Mouse (Mus musculus): ENCODE data around the gene Nudt6. TPM values are rescaled to one million over a fixed set of nuclear protein-coding genes. Genes with fewer than 3 reads are reported as not detected.

Gene Nudt6
- polyA plus RNA-seq, 1 experiment from 2014 or later = 3.5 TPM

DNA sequence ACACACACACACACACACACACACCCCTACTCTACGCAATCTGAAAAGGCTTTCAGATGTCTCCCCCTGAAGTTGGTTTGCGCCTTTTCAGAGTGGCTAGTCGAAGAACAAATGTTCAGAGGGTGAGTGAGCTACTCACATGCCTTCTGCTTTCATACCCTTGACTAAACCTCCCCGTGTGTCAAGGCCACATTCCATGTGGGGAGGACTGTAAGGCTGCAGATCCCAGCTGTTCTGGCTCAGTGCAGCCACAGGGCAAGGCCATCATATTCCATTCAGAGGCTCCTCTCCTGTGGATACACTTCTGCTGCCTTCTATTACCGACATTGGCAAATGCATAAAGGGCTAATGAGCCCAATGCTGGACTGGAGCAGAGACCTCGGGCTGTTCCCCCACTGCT, 41.6 kb downstream of the Nudt6 start:
- Histone ChIP-seq H3K4me2 (ENCODE audit: low read depth, severe bottlenecking) (no peak overlapping the region), H3K36me3 (ENCODE audit: control insufficient read depth, insufficient read depth, low read length) (no peaks in the 10 kb centered on the region), H3K27ac (replicated peaks; ENCODE audit: low read depth, low read length) (no peak overlapping the region), H3K27me3 (ENCODE audit: control insufficient read depth, insufficient read depth, low read length) (no peaks in the 10 kb centered on the region), H3K4me1 (ENCODE audit: control insufficient read depth, insufficient read depth, low read length) (peaks cover 3% of the 10 kb centered on the region), H3K9me3 (ENCODE audit: control insufficient read depth, low read length) (no peaks in the 10 kb centered on the region), H3K4me3 (ENCODE audit: low read depth, low read length) (no peak overlapping the region), H3K9ac (ENCODE audit: low read length) (no peak overlapping the region)
- ATAC-seq (ENCODE audit: insufficient number of reproducible peaks, low FRiP score, low TSS enrichment, low read depth) = no peak
- WGBS = 76% methylated on average over 6 of the region's 6 CpGs
- DNase-seq (ENCODE audit: low spot score) = no peak

- Histone ChIP-seq H3K4me1 (ENCODE audit: control insufficient read depth, insufficient read depth, low read length) (peaks cover 3% of the 10 kb centered on the region; the same call in 1 of the 2 replicates), H3K9me3 (ENCODE audit: control insufficient read depth, low read length) (no peaks in the 10 kb centered on the region), H3K4me2 (ENCODE audit: low read depth, severe bottlenecking) (no peak overlapping the region), H3K36me3 (ENCODE audit: control insufficient read depth, insufficient read depth, low read length) (no peaks in the 10 kb centered on the region), H3K4me3 (ENCODE audit: low read depth, low read length) (no peak overlapping the region), H3K27ac (replicated peaks; ENCODE audit: low read depth, low read length) (no peak overlapping the region), H3K9ac (ENCODE audit: low read length) (no peak overlapping the region), H3K27me3 (ENCODE audit: control insufficient read depth, insufficient read depth, low read length) (no peaks in the 10 kb centered on the region)
- DNase-seq (ENCODE audit: low spot score) (no peak), ATAC-seq (ENCODE audit: insufficient number of reproducible peaks, low FRiP score, low TSS enrichment, low read depth) (no peak)
- 79% methylated on average over 6 of the region's 6 CpGs for WGBS
Observed at GRCm38 (mm10) chr3:37377926-37378325, 42.1 kb downstream of the Nudt6 start.

DNA sequence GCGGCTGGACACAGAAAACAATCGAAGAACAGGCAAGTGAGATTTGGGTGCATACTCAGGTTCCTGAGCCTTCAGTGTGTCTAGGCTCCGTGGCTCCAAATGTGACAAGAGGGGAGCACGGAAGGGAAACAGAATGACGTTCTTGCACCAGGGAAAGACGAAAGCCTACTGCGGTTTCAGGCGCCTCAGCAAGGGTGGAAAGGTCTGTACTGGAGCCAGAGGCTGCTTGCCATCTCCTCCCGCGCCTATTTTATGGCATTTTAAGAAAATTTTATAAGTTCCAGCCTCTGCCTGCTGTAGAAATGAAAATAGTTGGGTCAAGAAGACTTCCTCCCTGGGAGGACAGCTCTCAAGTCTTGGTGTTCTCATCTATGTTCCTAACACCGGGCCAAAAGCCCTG, 46.3 kb downstream of the Nudt6 start:
- H3K9me3 ChIP-seq (ENCODE audit: control insufficient read depth, low read length) = no peaks in the 10 kb centered on the region
- H3K27me3 ChIP-seq (ENCODE audit: control insufficient read depth, insufficient read depth, low read length) = no peaks in the 10 kb centered on the region
- 92% methylated on average over 11 of the region's 11 CpGs for WGBS
- no peak overlapping the region for H3K9ac ChIP-seq (ENCODE audit: low read length)
- no peak overlapping the region for H3K4me2 ChIP-seq (ENCODE audit: low read depth, severe bottlenecking)
- no peaks in the 10 kb centered on the region for H3K4me1 ChIP-seq (ENCODE audit: control insufficient read depth, insufficient read depth, low read length)
- no peak overlapping the region for H3K27ac ChIP-seq (replicated peaks; ENCODE audit: low read depth, low read length)
- no peaks in the 10 kb centered on the region for H3K36me3 ChIP-seq (ENCODE audit: control insufficient read depth, insufficient read depth, low read length)
- H3K4me3 ChIP-seq (ENCODE audit: low read depth, low read length) = no peak overlapping the region
- no peak for DNase-seq (ENCODE audit: low spot score)
- ATAC-seq (ENCODE audit: insufficient number of reproducible peaks, low FRiP score, low TSS enrichment, low read depth) = no peak

GRCm38 (mm10) chr3:37370407-37370806, 49.6 kb downstream of the Nudt6 start:
- Histone ChIP-seq H3K27ac (replicated peaks; ENCODE audit: low read depth, low read length) (no peak overlapping the region), H3K4me2 (ENCODE audit: low read depth, severe bottlenecking) (no peak overlapping the region), H3K36me3 (ENCODE audit: control insufficient read depth, insufficient read depth, low read length) (no peaks in the 10 kb centered on the region), H3K9me3 (ENCODE audit: control insufficient read depth, low read length) (no peaks in the 10 kb centered on the region), H3K9ac (ENCODE audit: low read length) (no peak overlapping the region), H3K4me3 (ENCODE audit: low read depth, low read length) (no peak overlapping the region), H3K4me1 (ENCODE audit: control insufficient read depth, insufficient read depth, low read length) (no peaks in the 10 kb centered on the region), H3K27me3 (ENCODE audit: control insufficient read depth, insufficient read depth, low read length) (no peaks in the 10 kb centered on the region)
- DNase-seq (ENCODE audit: low spot score) = no peak
- ATAC-seq (ENCODE audit: insufficient number of reproducible peaks, low FRiP score, low TSS enrichment, low read depth) = no peak
- 60% methylated on average over 4 of the region's 4 CpGs for WGBS

DNA sequence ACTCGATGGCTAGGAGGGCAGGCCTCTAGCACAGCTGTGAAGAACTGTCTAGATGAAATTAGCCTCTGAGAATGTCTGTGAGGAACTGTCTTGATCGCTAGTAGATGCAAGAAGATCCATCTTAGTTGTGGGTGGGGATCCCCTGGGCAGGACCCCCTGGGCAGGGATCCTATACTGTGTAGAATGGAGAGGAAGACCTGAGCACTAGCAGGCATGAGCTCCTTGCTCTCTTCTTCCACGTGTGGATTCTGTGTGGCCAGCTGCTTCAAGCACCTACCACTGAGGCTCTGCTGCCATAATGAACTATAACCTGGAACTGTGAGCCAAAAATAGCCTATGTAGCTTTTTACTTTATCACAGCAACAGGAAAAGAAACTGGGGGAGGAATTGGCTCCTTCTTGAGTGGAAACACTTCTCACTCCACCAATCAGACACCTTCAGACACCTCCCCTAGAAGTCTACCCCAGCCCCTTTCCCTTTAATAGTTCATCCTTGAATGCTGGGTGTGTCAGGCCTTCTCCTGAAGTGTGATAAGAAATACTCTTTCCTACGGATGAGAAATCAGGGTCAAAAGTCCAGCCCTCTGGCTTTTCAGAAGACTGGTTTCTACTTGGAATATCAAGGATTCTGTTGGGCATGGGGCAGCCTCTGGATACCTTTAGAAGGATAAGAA, 53.5 kb downstream of the Nudt6 start:
- no peaks in the 10 kb centered on the region for H3K36me3 ChIP-seq (ENCODE audit: control insufficient read depth, insufficient read depth, low read length)
- no peak overlapping the region for H3K9ac ChIP-seq (ENCODE audit: low read length)
- no peaks in the 10 kb centered on the region for H3K27me3 ChIP-seq (ENCODE audit: control insufficient read depth, insufficient read depth, low read length)
- no peak overlapping the region for H3K4me3 ChIP-seq (ENCODE audit: low read depth, low read length)
- no peak overlapping the region for H3K4me2 ChIP-seq (ENCODE audit: low read depth, severe bottlenecking)
- DNase-seq (ENCODE audit: low spot score) (no peak), ATAC-seq (ENCODE audit: insufficient number of reproducible peaks, low FRiP score, low TSS enrichment, low read depth) (no peak)
- no peaks in the 10 kb centered on the region for H3K9me3 ChIP-seq (ENCODE audit: control insufficient read depth, low read length)
- no peak overlapping the region for H3K27ac ChIP-seq (replicated peaks; ENCODE audit: low read depth, low read length)
- H3K4me1 ChIP-seq (ENCODE audit: control insufficient read depth, insufficient read depth, low read length) = no peaks in the 10 kb centered on the region
- 64% methylated on average over 4 of the region's 4 CpGs for WGBS

DNA sequence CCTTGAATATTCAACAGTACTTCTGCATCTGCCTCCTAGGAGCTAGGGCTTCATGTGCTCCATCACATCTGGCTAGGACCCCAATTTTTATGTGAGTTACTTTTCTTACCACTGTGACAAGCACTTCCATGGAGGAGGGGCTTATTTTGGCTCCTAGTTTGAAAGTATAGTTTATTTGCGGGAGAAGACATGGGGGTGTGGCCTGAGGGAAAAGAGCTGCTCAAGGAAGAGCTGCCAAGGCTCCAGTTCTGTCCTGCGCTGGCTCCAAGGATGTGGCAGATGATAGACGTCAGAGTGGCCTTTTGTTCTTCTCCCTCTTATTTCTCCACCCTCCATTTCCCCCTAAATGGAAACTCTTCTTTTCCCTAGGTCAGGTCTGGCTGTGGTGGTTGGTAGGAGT, 54.0 kb downstream of the Nudt6 start:
- ATAC-seq (ENCODE audit: insufficient number of reproducible peaks, low FRiP score, low TSS enrichment, low read depth) (no peak), DNase-seq (ENCODE audit: low spot score) (no peak)
- 50% methylated on average over 3 of the region's 3 CpGs for WGBS
- Histone ChIP-seq H3K4me3 (ENCODE audit: low read depth, low read length) (no peak overlapping the region), H3K9ac (ENCODE audit: low read length) (no peak overlapping the region), H3K27me3 (ENCODE audit: control insufficient read depth, insufficient read depth, low read length) (no peaks in the 10 kb centered on the region), H3K27ac (replicated peaks; ENCODE audit: low read depth, low read length) (no peak overlapping the region), H3K4me1 (ENCODE audit: control insufficient read depth, insufficient read depth, low read length) (no peaks in the 10 kb centered on the region), H3K9me3 (ENCODE audit: control insufficient read depth, low read length) (no peaks in the 10 kb centered on the region), H3K36me3 (ENCODE audit: control insufficient read depth, insufficient read depth, low read length) (no peaks in the 10 kb centered on the region), H3K4me2 (ENCODE audit: low read depth, severe bottlenecking) (no peak overlapping the region)

DNA sequence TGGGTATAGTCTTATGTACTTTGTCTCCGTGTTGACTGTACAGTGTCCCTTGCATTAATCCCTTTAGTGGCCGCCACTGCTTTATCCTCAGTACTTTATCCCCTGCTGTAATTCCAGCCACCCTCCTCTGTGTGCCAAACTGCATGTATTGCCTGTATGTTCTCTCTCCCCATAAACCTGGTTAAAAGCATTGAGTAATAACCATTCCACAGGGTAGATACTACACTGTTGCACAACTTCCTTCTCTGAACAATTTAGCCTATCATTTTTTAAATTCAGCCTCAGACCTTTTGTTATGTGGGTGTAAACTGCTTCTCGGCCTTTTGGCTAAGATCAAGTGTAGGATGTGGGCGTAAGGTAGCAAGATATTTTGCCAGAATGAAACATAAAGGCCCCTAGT, 54.9 kb downstream of the Nudt6 start:
- 87% methylated on average over 4 of the region's 4 CpGs for WGBS

GRCm38 (mm10) chr3:37360729-37361128, 59.3 kb downstream of the Nudt6 start:
- H3K27ac ChIP-seq (replicated peaks; ENCODE audit: low read depth, low read length) = no peak overlapping the region
- no peaks in the 10 kb centered on the region for H3K9me3 ChIP-seq (ENCODE audit: control insufficient read depth, low read length)
- no peak overlapping the region for H3K4me3 ChIP-seq (ENCODE audit: low read depth, low read length)
- DNase-seq (ENCODE audit: low spot score) (no peak), ATAC-seq (ENCODE audit: insufficient number of reproducible peaks, low FRiP score, low TSS enrichment, low read depth) (no peak)
- no peaks in the 10 kb centered on the region for H3K4me1 ChIP-seq (ENCODE audit: control insufficient read depth, insufficient read depth, low read length)
- H3K4me2 ChIP-seq (ENCODE audit: low read depth, severe bottlenecking) = no peak overlapping the region
- 78% methylated on average over 9 of the region's 9 CpGs for WGBS
- no peaks in the 10 kb centered on the region for H3K36me3 ChIP-seq (ENCODE audit: control insufficient read depth, insufficient read depth, low read length)
- no peaks in the 10 kb centered on the region for H3K27me3 ChIP-seq (ENCODE audit: control insufficient read depth, insufficient read depth, low read length)
- H3K9ac ChIP-seq (ENCODE audit: low read length) = no peak overlapping the region

More for the DNA sequence above, 54.9 kb downstream of the Nudt6 start:
- Histone ChIP-seq H3K9me3 (ENCODE audit: control insufficient read depth, low read length) (no peaks in the 10 kb centered on the region), H3K4me2 (ENCODE audit: low read depth, severe bottlenecking) (no peak overlapping the region), H3K4me3 (ENCODE audit: low read depth, low read length) (no peak overlapping the region), H3K36me3 (ENCODE audit: control insufficient read depth, insufficient read depth, low read length) (no peaks in the 10 kb centered on the region), H3K9ac (ENCODE audit: low read length) (no peak overlapping the region), H3K27ac (replicated peaks; ENCODE audit: low read depth, low read length) (no peak overlapping the region), H3K4me1 (ENCODE audit: control insufficient read depth, insufficient read depth, low read length) (no peaks in the 10 kb centered on the region), H3K27me3 (ENCODE audit: control insufficient read depth, insufficient read depth, low read length) (no peaks in the 10 kb centered on the region)
- DNase-seq (ENCODE audit: low spot score) = no peak
- no peak for ATAC-seq (ENCODE audit: insufficient number of reproducible peaks, low FRiP score, low TSS enrichment, low read depth)

Data from limb, embryonic 11.5 days (tissue).